Mouse (Mus musculus) common myeloid progenitor, adult 5-6 weeks (primary cell): ENCODE data around the gene 1700018B08Rik. TPM values are rescaled to one million over a fixed set of nuclear protein-coding genes. Genes with fewer than 3 reads are reported as not detected.

Experiments used
- ATAC-seq: replicated peaks from 2 replicates; pipeline ENCODE4 v1.8.0; 2016; ENCODE audit warnings: low read depth, mild to moderate bottlenecking, moderate TSS enrichment, inconsistent platforms; ENCODE audit not compliant: poor library complexity, severe bottlenecking
- total RNA-seq: library from RNA; stranded (forward); fragments of 200-1000, 187-1606 nt; gene quantifications from 2 replicates; pipeline ENCODE4 v1.2.3, GENCODE M21; 2017

The 1700018B08Rik gene
- total RNA-seq, 1 experiment from 2014 or later: not detected

DNA sequence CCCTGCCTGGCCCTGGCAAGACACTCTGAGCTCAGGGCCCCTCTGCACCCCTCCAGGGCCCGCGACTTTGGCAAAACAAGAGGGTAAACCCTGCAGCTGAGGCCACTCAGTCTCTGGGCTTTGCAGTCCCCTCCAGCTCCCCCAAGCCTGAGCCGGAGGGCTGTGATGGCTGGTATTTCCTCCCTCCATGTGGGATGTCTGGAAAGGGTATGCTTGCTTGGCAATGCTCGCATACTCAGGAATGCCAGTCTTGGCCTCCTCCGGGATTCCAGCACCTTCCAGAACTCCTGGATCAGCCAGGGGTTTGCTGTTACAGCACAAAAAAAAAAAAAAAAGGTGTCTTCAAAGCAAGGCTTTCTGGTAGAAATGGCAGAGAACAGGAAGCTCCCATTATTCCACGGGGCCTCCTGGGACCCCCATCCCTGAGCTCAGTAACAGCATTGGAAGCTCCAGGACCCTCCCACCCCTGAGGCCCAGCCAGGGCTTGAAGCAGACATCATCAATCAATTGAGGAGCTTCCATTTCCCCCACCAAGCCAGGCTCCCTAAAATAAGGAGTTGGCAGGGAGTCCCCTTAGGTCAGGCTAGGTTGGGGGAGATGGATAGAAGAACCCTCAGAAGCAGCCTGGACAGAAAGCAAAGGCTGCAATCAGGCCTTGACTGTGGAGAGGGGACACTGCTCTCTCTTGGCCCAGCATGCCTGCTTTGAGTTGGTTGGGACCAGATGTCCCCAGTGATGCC, 17.1 kb downstream of the 1700018B08Rik start:
- ATAC-seq: no peak

DNA sequence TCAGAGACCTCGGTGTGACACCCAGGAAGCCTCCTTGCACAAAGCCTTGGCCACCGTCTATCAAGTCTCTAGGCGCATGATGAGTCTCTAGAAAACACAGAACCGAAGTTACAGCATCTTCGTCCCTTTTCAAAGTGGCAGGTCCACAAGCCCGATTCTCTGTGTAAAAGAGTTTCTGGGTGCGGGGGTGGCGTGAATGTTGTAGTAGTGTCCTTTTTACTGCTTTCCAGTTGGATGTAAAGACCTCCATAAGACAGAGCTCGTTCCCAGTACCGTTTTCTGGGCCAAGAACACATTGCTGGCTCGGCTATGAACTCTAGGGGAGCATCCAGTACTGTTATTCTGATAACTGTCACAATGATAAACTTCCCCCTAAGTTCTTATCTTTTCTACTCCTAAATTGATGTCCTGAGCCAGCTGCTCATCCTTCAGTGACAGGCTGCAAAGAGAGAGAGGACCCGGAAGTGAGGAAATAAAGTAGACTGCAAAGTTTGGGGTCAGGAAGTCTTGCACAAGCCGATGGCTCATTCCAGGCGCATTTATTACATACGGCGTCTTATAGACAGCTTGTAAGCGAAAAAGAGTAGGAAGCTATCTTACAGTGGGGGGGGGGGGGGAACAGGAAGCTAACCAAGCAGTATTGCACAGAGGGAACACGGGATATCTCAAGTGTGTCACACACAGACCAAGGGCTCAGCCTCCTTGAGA, 18.9 kb downstream of the 1700018B08Rik start:
- no peak for ATAC-seq

DNA sequence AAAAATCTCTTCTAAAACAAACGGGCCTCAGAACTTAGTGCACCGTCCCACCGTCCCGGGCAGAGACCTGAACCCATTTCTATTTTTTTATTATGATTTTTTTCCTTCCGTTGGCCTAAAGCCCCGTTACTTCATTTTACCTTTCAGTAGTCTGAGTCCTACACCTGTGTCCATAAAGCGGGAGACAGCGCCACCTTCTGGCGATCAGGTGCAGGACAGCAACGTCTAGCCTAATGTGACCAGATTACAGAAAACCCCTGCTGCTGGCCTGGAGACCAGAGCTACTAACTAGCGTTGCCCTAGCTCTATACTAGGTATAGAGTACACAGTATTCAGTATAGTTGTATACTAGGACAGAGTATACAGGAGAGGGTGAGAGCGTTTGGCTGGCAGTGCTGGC, 30.7 kb downstream of the 1700018B08Rik start:
- peak; percentile 72; the same call in 1 of the 2 replicates for ATAC-seq

DNA sequence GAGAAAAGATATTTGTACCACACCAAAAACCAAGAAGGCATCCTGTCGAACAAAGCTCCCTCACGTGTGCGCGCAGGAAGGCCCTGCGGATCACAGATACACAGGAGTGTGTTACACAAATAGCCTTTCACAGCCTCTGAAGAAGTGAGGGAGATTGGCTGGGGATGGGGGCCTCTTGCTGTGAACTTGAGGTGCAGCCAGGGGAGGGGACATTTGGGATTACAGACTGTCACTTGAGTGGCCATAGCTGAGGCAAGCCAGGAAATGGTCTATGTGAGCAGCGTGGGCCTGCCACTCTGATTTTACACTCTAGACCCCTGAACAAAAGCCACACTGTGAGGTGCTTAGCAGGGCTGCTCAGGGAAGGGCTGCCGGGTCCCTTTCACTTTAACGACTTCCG, 32.4 kb downstream of the 1700018B08Rik start:
- no peak for ATAC-seq

DNA sequence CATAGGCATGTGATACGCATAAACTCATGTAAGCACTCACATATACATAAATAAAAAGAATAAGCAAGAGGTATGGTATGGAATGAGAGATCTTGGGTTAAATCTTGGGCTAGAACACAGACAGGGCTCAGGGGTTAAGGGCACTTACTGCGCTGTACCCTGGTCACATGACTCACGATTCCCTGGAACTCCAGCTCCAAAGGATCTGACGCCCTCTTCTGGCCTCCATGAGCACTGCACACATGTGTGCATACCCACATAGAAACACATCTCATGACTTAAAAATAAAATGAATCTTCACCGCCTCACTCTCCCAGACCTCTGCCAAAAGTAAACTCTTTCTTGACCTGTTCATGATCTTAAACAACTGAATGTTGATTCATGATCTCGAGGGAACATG, 46.5 kb downstream of the 1700018B08Rik start:
- ATAC-seq: no peak

DNA sequence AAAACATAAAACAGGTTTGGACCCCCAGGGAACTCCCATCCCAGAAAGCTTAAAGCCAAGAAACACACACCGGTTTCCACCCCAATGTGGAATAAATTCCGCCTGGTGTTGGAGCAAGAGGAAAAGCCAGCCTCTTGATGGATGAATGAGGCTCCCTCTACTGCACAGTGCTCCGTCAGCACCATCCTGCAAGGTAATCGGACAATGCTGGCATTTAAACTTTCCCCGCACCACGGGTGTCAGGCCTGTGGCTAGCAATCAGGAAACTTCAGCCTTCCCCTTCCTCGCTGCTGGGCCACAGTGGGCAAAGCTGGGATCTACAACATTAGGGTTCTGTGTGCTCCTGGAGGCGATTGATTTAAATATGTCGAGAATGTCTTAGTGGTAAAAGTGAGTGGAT, 52.5 kb downstream of the 1700018B08Rik start:
- no peak for ATAC-seq

DNA sequence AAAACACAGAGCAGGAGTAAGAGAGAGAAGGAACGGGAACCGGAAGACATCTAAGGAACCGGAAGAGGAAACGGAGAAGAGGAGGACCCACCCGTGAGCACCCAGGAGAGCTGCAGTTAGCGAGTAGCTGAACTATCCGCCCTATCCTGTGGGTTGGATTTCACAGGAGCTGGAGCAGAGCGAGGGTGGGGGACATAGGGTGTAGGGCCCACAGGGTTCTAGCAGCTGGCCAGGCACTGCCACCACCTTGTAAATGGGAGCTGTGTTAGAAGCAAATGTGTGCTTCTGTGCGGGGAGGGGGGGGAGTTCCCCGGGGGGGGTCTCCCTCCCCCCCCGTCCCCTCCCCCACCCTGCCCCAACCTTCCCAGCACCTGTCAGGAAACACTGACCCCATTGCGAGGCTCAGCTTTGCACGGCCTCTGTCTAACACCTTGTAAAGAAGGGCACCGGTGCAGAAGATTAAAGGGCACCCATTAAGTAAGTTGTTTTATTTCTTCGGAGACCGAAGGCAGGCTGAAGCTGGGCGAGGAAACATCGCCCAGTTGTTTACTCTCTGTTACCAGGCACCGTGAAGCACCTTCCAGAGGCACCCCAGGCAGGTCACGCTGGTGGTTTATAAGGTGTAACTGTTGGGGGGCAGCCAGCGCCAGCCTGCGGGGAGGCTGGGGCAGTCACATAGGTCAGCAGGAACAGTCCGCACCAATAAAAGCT, 59.9 kb downstream of the 1700018B08Rik start:
- no peak for ATAC-seq

Other genes starting within 250 kb of the 1700018B08Rik start
- 6.8 and 8.8 TPM in 2 replicates for gene Fbxo31, start 34.5 kb upstream of the 1700018B08Rik start, total RNA-seq
- gene Map1lc3b, start 46.0 kb upstream of the 1700018B08Rik start, total RNA-seq: 86.6 and 91.3 TPM in 2 replicates
- 0.23 TPM in 1 of 2 replicates, not detected in the other for gene Zcchc14, start 108.6 kb upstream of the 1700018B08Rik start, total RNA-seq
- gene Jph3, start 185.3 kb upstream of the 1700018B08Rik start, total RNA-seq: not detected in 2 replicates